Mouse (Mus musculus) CD4-positive, CD25-positive, alpha-beta regulatory T cell, adult 2 months (primary cell): ENCODE data around the gene Vmn2r67.
"Not testable (repeated sequence)": the region's sequence is repeated elsewhere in the genome, so short reads cannot be mapped to it uniquely, and the experiment has no call there.

Source experiments
- DNase-seq: peaks from one replicate; pipeline ENCODE4 v3.0.0-alpha.2; 2012; ENCODE audit warnings: low read depth, low spot score

The Vmn2r67 gene

GRCm38 (mm10) chr7:85155898-85156297, at the start of gene Vmn2r67:
Gene Vmn2r67, minus strand, starts transcription at chr7:85155998.
- no peak for DNase-seq

GRCm38 (mm10) chr7:85104531-85104930, 51.3 kb downstream of the Vmn2r67 start:
- not testable (repeated sequence) for DNase-seq
